Mouse (Mus musculus) heart, postnatal 36 days (tissue): ENCODE data around the gene Pdcd2l. TPM values are rescaled to one million over a fixed set of nuclear protein-coding genes. Genes with fewer than 3 reads are reported as not detected.

Experiments used
- DNase-seq, 2 experiments: peaks; one replicate each; pipeline ENCODE4 v3.0.0; 2021 to 2022
- intact Hi-C: fragments of 180-260 bp; cut with DNase I; formaldehyde crosslinking; loops from one replicate; pipeline ENCODE4 v1.15.1; 2025
- total RNA-seq, 2 experiments: library from RNA; stranded (reverse); gene quantifications; 2 replicates each; pipeline ENCODE4 v1.2.3; 2021

Gene Pdcd2l
- 10 to 100 TPM; 21.9 to 22.1 TPM for total RNA-seq

GRCm38 (mm10) chr7:34196132-34197128 lies at the start of gene Pdcd2l:
TSS of gene Pdcd2l (minus strand) at chr7:34196661.
- peak; percentile 93 to 94 for DNase-seq
- intact Hi-C loops, result loop anchor here (5.0 to 10.0 kb wide), 3 partner anchors 36 to 212 kb away; partner anchors contain the start of genes Gpi1 and Wtip

DNA sequence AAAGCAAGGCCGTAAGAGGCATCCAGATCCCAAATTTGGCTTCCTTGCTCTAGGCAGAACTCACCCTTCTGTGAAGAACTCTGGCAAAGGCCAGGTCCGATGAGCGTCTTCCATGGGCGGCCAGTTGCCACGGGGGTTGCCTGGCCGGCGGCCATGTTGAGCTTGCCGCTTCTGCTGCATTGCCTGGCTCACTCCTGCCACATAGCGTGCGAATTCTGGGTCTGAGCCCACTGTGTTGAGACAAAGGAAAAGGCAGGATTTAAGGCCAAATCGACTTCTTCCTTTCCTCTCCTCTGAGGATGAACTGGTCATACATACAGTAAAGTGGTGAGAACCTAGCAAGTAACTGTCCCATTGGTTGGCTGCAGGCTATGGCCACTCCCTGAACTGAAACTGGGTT lies 45.7 kb upstream of the Pdcd2l start:
- intact Hi-C loops, result no loop called here
- no peak for DNase-seq

DNA sequence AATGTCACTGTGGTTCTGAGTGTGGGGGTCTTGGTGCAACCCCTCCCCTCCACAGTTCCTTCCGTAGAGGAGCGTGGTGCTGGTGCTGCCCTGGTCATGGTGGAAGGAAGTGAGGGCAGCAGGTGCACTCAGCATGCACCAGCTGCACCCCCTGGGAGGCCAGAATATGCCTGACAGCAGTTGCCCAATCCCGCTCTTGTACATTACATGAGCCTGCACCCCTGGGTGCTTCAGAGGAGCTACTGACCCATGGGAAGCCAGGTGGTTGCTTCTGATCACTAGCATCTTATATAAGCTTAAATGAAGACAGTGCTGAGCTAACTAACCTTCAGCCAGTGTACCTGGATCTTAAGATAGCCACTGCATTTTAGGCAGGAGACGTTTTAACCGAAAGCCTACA lies 41.6 kb upstream of the Pdcd2l start:
- intact Hi-C loops, result no loop called here

GRCm38 (mm10) chr7:34235602-34236001 lies 39.1 kb upstream of the Pdcd2l start:
- intact Hi-C loops, result no loop called here
- DNase-seq, result no peak

More for the DNA sequence above, 41.6 kb upstream of the Pdcd2l start:
- no peak for DNase-seq

- intact Hi-C loops, result loop anchor here (5.0 kb wide), 1 partner anchor 38 kb away; the partner anchor contains the start of gene Pdcd2l
- no peak for DNase-seq
Measured at GRCm38 (mm10) chr7:34234610-34235561, 38.4 kb upstream of the Pdcd2l start.

DNA sequence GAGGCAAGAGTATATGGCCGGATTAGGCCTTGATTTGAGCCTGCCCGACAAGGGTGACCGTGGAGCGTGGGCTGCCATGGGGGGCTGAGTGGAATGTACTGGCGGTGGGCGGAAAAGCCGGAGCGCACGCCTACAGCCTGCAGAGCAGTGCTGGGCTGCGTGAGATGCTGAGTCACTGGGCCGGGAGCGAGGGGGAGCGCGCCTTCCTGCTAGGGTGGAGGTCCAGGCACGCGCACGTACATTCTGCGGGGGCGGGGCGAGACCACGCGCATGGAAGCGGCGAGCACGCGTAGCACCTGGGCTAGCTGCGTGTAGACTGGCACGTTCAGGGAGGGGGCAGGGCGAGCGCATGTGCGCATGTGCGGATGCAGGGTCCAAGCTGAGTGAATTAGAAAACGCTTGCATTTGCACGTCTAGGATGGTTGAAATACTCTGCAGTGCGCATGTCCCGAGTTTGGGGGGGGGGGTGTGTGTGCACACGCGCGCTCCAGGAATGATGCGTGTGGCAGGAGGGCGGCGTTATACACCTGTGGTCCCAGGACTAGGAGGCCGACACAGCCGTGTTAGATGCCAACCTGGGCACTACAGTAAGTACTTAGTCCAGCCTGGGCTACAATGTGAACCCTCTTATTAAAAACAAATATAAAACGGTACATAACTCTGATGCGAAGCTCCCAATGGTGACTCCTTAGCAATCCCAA lies 37.6 kb upstream of the Pdcd2l start:
- DNase-seq, result peak; percentile 97 to 98
- intact Hi-C loops, result loop anchor here (5.0 kb wide), 1 partner anchor 37 kb away; the partner anchor contains the start of gene Pdcd2l

GRCm38 (mm10) chr7:34232785-34233725 lies 36.6 kb upstream of the Pdcd2l start:
- no peak for DNase-seq
- intact Hi-C loops, result loop anchor here (5.0 kb wide), 1 partner anchor 36 kb away; the partner anchor contains the start of gene Pdcd2l

DNA sequence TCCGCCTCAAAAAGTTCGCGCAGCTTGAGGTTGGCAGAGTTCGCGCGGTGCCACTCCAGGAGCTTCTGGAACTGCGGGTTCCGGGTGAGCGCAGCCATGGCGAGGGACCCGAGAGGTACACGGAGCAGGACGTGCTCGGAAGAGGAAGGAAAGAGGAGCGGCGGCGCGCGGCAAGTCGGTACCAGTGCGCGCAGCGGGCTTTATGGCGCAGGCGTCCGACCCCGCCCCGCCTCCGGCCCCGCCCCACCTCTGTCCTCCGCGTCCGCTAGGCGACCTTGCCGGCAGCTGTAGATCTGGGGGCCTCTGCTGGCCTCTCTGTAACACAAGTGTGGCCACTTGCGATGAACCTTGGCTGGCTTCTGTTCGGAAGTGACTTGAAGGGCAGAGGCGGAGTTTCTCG lies 33.7 kb upstream of the Pdcd2l start, which contains the start of gene Gpi1:
Gene Gpi1 (minus strand): TSS at position 221 of the 400 bp plus-strand sequence.
- intact Hi-C loops, result loop anchor here (5.0 kb wide), 1 partner anchor 33 kb away; the partner anchor contains the start of gene Pdcd2l
- peak; percentile 83 for DNase-seq

- intact Hi-C loops, result loop anchor here (5.0 kb wide), 1 partner anchor 32 kb away; the partner anchor contains the start of gene Pdcd2l
Measured at GRCm38 (mm10) chr7:34229691-34230111, 33.2 kb upstream of the Pdcd2l start.

GRCm38 (mm10) chr7:34229153-34229552 lies 32.7 kb upstream of the Pdcd2l start:
- DNase-seq, result no peak
- intact Hi-C loops, result no loop called here

More at GRCm38 (mm10) chr7:34229691-34230111, 33.2 kb upstream of the Pdcd2l start:
- DNase-seq, result peak; percentile 58 to 60

- intact Hi-C loops, result no loop called here
- no peak for DNase-seq
Measured at GRCm38 (mm10) chr7:34228641-34229040, 32.2 kb upstream of the Pdcd2l start.

DNA sequence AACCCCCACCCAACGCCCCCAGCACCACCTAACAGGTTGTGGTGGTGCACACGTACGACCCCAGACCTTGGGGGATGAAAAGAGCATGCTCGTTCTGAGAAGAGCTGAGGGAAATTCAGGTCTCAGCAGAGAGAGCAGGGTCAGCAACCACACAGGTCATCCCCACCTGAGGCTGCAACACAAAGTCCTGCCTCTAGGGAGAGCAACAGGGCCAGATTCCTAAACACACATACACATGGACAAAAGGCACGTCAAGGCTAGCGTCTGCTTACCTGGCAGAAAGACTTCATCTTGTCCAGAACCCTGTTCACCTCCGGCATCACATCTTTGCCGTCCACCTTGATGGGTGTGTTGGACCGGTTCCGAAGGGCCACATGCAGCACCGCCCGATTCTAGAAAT lies 30.4 kb upstream of the Pdcd2l start:
- no peak for DNase-seq
- intact Hi-C loops, result no loop called here

- no peak for DNase-seq
- intact Hi-C loops, result no loop called here
Measured at GRCm38 (mm10) chr7:34226086-34226485, 29.6 kb upstream of the Pdcd2l start.

GRCm38 (mm10) chr7:34224308-34224707 lies 27.8 kb upstream of the Pdcd2l start:
- no peak for DNase-seq
- intact Hi-C loops, result no loop called here

DNA sequence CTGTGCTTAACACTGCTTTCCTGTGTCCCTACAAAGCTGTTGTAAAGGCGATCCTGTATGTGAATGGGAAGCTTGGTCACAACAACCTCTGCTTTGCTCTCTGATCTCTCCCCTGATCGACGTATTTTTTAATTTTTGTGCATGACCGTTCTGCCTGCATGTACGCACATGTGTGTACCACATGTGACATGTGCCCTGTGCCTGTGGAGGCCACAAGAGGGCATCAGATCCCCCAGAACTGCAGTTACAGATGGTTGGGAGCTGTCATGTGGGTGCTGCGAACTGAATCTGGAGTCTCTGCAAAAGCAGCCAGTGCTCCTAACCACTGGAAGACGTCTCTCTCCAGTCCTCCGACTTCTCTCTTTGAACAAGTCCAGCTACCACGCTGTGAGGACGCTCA lies 25.9 kb upstream of the Pdcd2l start:
- intact Hi-C loops, result no loop called here
- no peak for DNase-seq

- no peak for DNase-seq
- intact Hi-C loops, result no loop called here
Measured at GRCm38 (mm10) chr7:34221594-34222250, 25.3 kb upstream of the Pdcd2l start.

DNA sequence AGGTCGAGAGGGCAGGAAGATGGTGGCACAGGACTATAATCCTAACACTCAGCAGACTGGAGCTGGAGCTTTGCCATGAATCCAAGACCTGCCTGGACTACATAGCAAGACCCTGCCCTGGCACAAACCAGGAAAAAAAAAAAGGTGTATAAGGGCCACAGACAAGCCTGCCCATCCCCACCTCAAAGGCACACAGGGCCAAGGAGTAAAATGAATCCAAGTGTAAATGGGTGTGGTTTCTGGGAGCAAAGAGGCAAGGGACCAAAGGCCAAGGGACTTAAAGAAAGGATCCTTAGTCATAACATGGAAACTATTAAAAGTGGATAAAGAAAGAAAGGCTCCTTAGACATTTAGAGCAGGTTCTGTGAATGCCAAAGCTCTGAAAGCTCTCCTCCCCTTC lies 22.0 kb upstream of the Pdcd2l start:
- DNase-seq, result no peak
- intact Hi-C loops, result no loop called here

GRCm38 (mm10) chr7:34216474-34216873 lies 20.0 kb upstream of the Pdcd2l start:
- no peak for DNase-seq
- intact Hi-C loops, result no loop called here
